Mouse (Mus musculus) kidney, adult 2 months (tissue): ENCODE measurements at regions not wholly inside any gene's neighbourhood (a gene's known extent, or its start where the extent isn't known, plus 50 kb on each side); places are given as distances from the start of the nearest gene placed in this dataset.

Source experiments
- DNase-seq: peaks from one replicate; pipeline ENCODE4 v3.0.0; 2021
- H3K27ac ChIP-seq: fragments of 200-500 bp; 2 replicates; pipeline ENCODE4 v1.5.1; 2012; ENCODE audit warnings: low read depth, low read length, control low read depth, inconsistent platforms; ENCODE audit not compliant: insufficient read depth
- H3K27me3 ChIP-seq: fragments of 200-500 bp; replicated peaks from 2 replicates; pipeline ENCODE4 v1.6.1; 2012; ENCODE audit warnings: mild to moderate bottlenecking, moderate library complexity, low read length, inconsistent platforms; ENCODE audit not compliant: control insufficient read depth, insufficient read depth
- H3K36me3 ChIP-seq: fragments of 200-500 bp; 2 replicates; pipeline ENCODE4 v1.6.1; 2012; ENCODE audit warnings: mild to moderate bottlenecking, moderate library complexity, low read length, inconsistent platforms; ENCODE audit not compliant: control insufficient read depth, insufficient read depth
- H3K4me1 ChIP-seq: fragments of 200-500 bp; 2 replicates; pipeline ENCODE4 v1.6.1; 2011; ENCODE audit warnings: low read length; ENCODE audit not compliant: control insufficient read depth, insufficient read depth
- H3K4me3 ChIP-seq: fragments of 200-500 bp; 2 replicates; pipeline ENCODE4 v1.5.1; 2011; ENCODE audit warnings: mild to moderate bottlenecking, low read depth, low read length, control low read depth; ENCODE audit not compliant: insufficient read depth
- CTCF ChIP-seq: fragments of 200-500 bp; conservative IDR thresholded peaks from 2 replicates; pipeline ENCODE4 v1.5.1; 2011; ENCODE audit warnings: low read depth, mild to moderate bottlenecking, control low read depth, low read length, moderate library complexity, mixed read lengths; ENCODE audit not compliant: insufficient read depth, insufficient read length
- POLR2A ChIP-seq: fragments of 200-500 bp; IDR thresholded peaks from one replicate; pipeline ENCODE4 v1.6.1; 2011; ENCODE audit warnings: low read depth, low read length, control low read depth
- WGBS: fragments of 180-500 bp; shearing (Covaris S2); methylation state at CpG from one replicate; pipeline ENCODE4 v1.1.7; 2018; 5-methylcytosine and 5-hydroxymethylcytosine counted together

DNA sequence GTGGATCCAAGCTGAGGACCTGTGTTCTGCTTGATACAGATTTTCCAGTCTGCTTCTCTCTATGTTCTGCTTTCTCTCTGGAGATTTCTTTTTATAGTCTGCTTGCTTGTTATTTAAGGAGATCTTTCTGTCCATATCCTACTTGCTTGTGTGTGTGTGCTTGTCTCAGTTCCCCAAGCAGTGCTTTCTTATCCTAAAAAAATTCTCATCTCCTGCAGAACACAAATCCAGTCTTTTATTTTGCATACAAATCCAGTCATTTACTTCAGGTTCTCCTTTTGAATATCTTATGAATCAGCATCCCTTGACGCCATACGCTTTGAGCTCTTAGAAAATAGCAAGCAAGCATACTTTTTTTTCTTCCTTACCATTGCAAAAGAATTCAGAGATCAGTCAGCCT, 310.7 kb upstream of the Cypt14 start:
- TF ChIP-seq CTCF, result no peak
- no peak for TF ChIP-seq POLR2A
- DNase-seq, result no peak
- Histone ChIP-seq H3K27me3 (no peaks in the 10 kb centered on the region), H3K27ac (no peak overlapping the region), H3K4me3 (no peak overlapping the region), H3K4me1 (no peaks in the 10 kb centered on the region), H3K36me3 (no peaks in the 10 kb centered on the region)
- WGBS, result 88% methylated on average over 2 of the region's 2 CpGs

DNA sequence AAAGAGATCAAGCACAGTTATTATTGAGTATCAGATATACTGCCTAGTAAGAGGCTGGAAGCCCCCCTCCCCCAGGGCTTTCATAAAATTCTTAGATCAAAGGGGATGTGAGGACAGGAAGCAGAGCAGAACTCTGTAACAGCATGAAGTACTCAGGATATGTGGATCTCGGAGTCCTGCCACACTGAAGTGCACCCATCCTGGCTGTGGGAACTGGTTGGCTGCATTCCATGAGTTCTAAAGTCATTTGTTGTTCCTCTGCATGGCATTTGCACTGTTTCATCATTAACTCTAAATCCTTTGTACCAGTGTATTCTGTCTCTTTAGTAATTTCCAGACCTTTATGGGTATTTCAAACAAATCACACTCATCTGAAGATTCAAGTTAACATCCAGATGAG, 267.0 kb upstream of the Cypt14 start:
- Histone ChIP-seq H3K27ac (no peak overlapping the region), H3K4me3 (no peak overlapping the region), H3K36me3 (no peaks in the 10 kb centered on the region), H3K4me1 (no peaks in the 10 kb centered on the region), H3K27me3 (no peaks in the 10 kb centered on the region)
- DNase-seq, result peak; percentile 73
- 4% methylated on average over 1 of the region's 1 CpGs for WGBS
- TF ChIP-seq POLR2A, result no peak
- no peak for TF ChIP-seq CTCF
